ENCODE assay signal across 20 mouse cellular contexts in genomic region chr3:62715311-62715971, GRCm38 (mm10).
DNase-seq lines count a peak whose midpoint lies in the region; ATAC-seq and TF ChIP-seq lines count a peak whose summit lies in the region.
"Had no signal": no experiment of that assay in that cellular context is flagged by ENCODE, and none has a peak within 500 bp of the region (broad histone marks: within the 10 kb centered on the region; RNA-seq: fewer than 3 reads in every experiment).

No protein-coding gene starts in this region.

- no peak for ATAC-seq in midbrain, embryonic 14.5 days (ENCODE audit: low FRiP score, low TSS enrichment)
- no peak for ATAC-seq in midbrain, embryonic 11.5 days (ENCODE audit: low FRiP score)
- peak; percentile 44; the same call in 1 of the 2 replicates for ATAC-seq in midbrain, postnatal 0 days (ENCODE audit: low FRiP score)
- ATAC-seq in monocyte, adult 5-6 weeks (replicated peaks; ENCODE audit: insufficient number of reproducible peaks, low FRiP score, low TSS enrichment, poor library complexity, severe bottlenecking) = no peak
- ATAC-seq in stomach, postnatal 0 days (ENCODE audit: low FRiP score, low TSS enrichment) = no peak
- ATAC-seq: forebrain, embryonic 16.5 days had no signal

- no peak overlapping the region for H3K4me3 ChIP-seq in midbrain, embryonic 14.5 days (replicated peaks; ENCODE audit: low read depth, low read length)
- no peak overlapping the region for H3K4me3 ChIP-seq in midbrain, embryonic 11.5 days (ENCODE audit: low read depth, low read length)
- H3K4me3 ChIP-seq in midbrain, postnatal 0 days (ENCODE audit: low read depth, low read length) = no peak overlapping the region
- no peak overlapping the region for H3K4me3 ChIP-seq in stomach, postnatal 0 days (ENCODE audit: low read depth, low read length)
- H3K4me3 ChIP-seq: embryonic facial prominence, embryonic 13.5 days; forebrain, embryonic 12.5 days; heart, embryonic 10.5 days had no signal

- TF ChIP-seq EP300 in stomach, postnatal 0 days (optimal IDR thresholded peaks at IDR 0.05) = no peak

- TF ChIP-seq CTCF in brain, embryonic 14.5 days (IDR thresholded peaks at IDR 0.05; ENCODE audit: borderline replicate concordance, extremely low read depth, insufficient read depth, insufficient read length) = no peak
- TF ChIP-seq CTCF in midbrain, postnatal 0 days (IDR thresholded peaks at IDR 0.05) = no peak
- TF ChIP-seq CTCF in stomach, postnatal 0 days (IDR thresholded peaks at IDR 0.05; ENCODE audit: low read depth) = no peak

- no peaks in the 10 kb centered on the region for H3K36me3 ChIP-seq in midbrain, embryonic 14.5 days (ENCODE audit: control insufficient read depth, insufficient read depth, low read length)
- H3K36me3 ChIP-seq in midbrain, embryonic 11.5 days (ENCODE audit: control insufficient read depth, insufficient read depth, low read length) = no peaks in the 10 kb centered on the region
- H3K36me3 ChIP-seq in midbrain, postnatal 0 days (ENCODE audit: insufficient read depth, low read length) = no peaks in the 10 kb centered on the region
- no peaks in the 10 kb centered on the region for H3K36me3 ChIP-seq in stomach, postnatal 0 days (ENCODE audit: control insufficient read depth, insufficient read depth, low read length)
- H3K36me3 ChIP-seq: embryonic facial prominence, embryonic 13.5 days; forebrain, embryonic 12.5 days; heart, embryonic 10.5 days had no signal

- 60% methylated on average over 5 of the region's 5 CpGs for WGBS in midbrain, embryonic 14.5 days
- WGBS in midbrain, embryonic 11.5 days = 82% methylated on average over 5 of the region's 5 CpGs
- WGBS in midbrain, postnatal 0 days = 66% methylated on average over 5 of the region's 5 CpGs
- WGBS in stomach, postnatal 0 days = 68% methylated on average over 5 of the region's 5 CpGs

- H3K9me3 ChIP-seq in midbrain, embryonic 14.5 days (ENCODE audit: control insufficient read depth, low read length) = no peaks in the 10 kb centered on the region
- H3K9me3 ChIP-seq in midbrain, embryonic 11.5 days (ENCODE audit: control insufficient read depth, low read length) = no peaks in the 10 kb centered on the region
- no peaks in the 10 kb centered on the region for H3K9me3 ChIP-seq in midbrain, postnatal 0 days (ENCODE audit: low read length)
- no peaks in the 10 kb centered on the region for H3K9me3 ChIP-seq in stomach, postnatal 0 days (ENCODE audit: control insufficient read depth, low read length)
- H3K9me3 ChIP-seq: embryonic facial prominence, embryonic 13.5 days; forebrain, embryonic 12.5 days; heart, embryonic 10.5 days had no signal

- no peak overlapping the region for H3K27ac ChIP-seq in midbrain, embryonic 14.5 days (replicated peaks; ENCODE audit: low read depth, low read length)
- no peak overlapping the region for H3K27ac ChIP-seq in midbrain, embryonic 11.5 days (ENCODE audit: low read depth, low read length)
- H3K27ac ChIP-seq in midbrain, postnatal 0 days (ENCODE audit: low read depth, low read length) = no peak overlapping the region
- H3K27ac ChIP-seq in stomach, postnatal 0 days (replicated peaks) = no peak overlapping the region
- H3K27ac ChIP-seq: embryonic facial prominence, embryonic 13.5 days; forebrain, embryonic 12.5 days; heart, embryonic 10.5 days had no signal

- no peaks in the 10 kb centered on the region for H3K4me1 ChIP-seq in midbrain, embryonic 14.5 days (ENCODE audit: control insufficient read depth, insufficient read depth, low read length)
- H3K4me1 ChIP-seq in midbrain, embryonic 11.5 days (ENCODE audit: control insufficient read depth, insufficient read depth, low read length) = no peaks in the 10 kb centered on the region
- H3K4me1 ChIP-seq in midbrain, postnatal 0 days (ENCODE audit: insufficient read depth, low read length) = 0 out of 2 replicates have a peak, but pooled peaks cover 3% of the 10 kb centered on the region
- no peaks in the 10 kb centered on the region for H3K4me1 ChIP-seq in stomach, postnatal 0 days (replicated peaks; ENCODE audit: control insufficient read depth, insufficient read depth)
- H3K4me1 ChIP-seq: embryonic facial prominence, embryonic 13.5 days; forebrain, embryonic 12.5 days; heart, embryonic 10.5 days had no signal

- H3K4me2 ChIP-seq in midbrain, embryonic 14.5 days (ENCODE audit: low read length) = no peak overlapping the region
- no peak overlapping the region for H3K4me2 ChIP-seq in midbrain, embryonic 11.5 days
- no peak overlapping the region for H3K4me2 ChIP-seq in midbrain, postnatal 0 days (ENCODE audit: low read depth, low read length, poor library complexity, severe bottlenecking)
- no peak overlapping the region for H3K4me2 ChIP-seq in stomach, postnatal 0 days (replicated peaks; ENCODE audit: low read depth)
- H3K4me2 ChIP-seq: embryonic facial prominence, embryonic 13.5 days; forebrain, embryonic 12.5 days had no signal

- no peak overlapping the region for H3K9ac ChIP-seq in midbrain, embryonic 14.5 days (replicated peaks; ENCODE audit: low read length)
- no peak overlapping the region for H3K9ac ChIP-seq in midbrain, embryonic 11.5 days (ENCODE audit: low read length)
- no peak overlapping the region for H3K9ac ChIP-seq in midbrain, postnatal 0 days (replicated peaks; ENCODE audit: low read length, poor library complexity, severe bottlenecking)
- no peak overlapping the region for H3K9ac ChIP-seq in stomach, postnatal 0 days (ENCODE audit: low read length)
- H3K9ac ChIP-seq: embryonic facial prominence, embryonic 13.5 days; forebrain, embryonic 12.5 days had no signal

- peak; percentile 23 for DNase-seq in midbrain, embryonic 14.5 days
- DNase-seq in midbrain, embryonic 11.5 days (ENCODE audit: low spot score, missing footprints) = no peak
- DNase-seq in 3T3-L1 (ENCODE audit: low read depth, low spot score) = peak; percentile 22
- DNase-seq in brain, embryonic 14.5 days (ENCODE audit: low read depth) = peak; percentile 22
- DNase-seq in midbrain, postnatal 0 days (ENCODE audit: low spot score) = peak; percentile 8
- DNase-seq in stomach, postnatal 0 days (ENCODE audit: low spot score) = no peak
- DNase-seq: adrenal gland, adult 8-10 months; adrenal gland, postnatal 36 days; cerebellum, adult 11-12 months; cerebellum, adult 9-11 months; cerebellum, postnatal 36 days; gastrocnemius, postnatal 10 days; heart, adult 18-20 months; heart, postnatal 10 days; heart, postnatal 4 days had no signal

- no peaks in the 10 kb centered on the region for H3K27me3 ChIP-seq in midbrain, embryonic 14.5 days (ENCODE audit: control insufficient read depth, insufficient read depth, low read length)
- H3K27me3 ChIP-seq in midbrain, embryonic 11.5 days (ENCODE audit: control insufficient read depth, insufficient read depth, low read length) = no peaks in the 10 kb centered on the region
- no peaks in the 10 kb centered on the region for H3K27me3 ChIP-seq in midbrain, postnatal 0 days (ENCODE audit: insufficient read depth, low read length)
- no peaks in the 10 kb centered on the region for H3K27me3 ChIP-seq in stomach, postnatal 0 days (ENCODE audit: control insufficient read depth, insufficient read depth, low read length)
- H3K27me3 ChIP-seq: embryonic facial prominence, embryonic 13.5 days; forebrain, embryonic 12.5 days had no signal

- TF ChIP-seq POLR2A in brain, embryonic 14.5 days (IDR thresholded peaks at IDR 0.05; ENCODE audit: borderline replicate concordance, extremely low read depth, insufficient read depth, insufficient read length, poor library complexity, severe bottlenecking) = no peak

Comparison
In these comparisons a context has a peak if more than half of its experiments do, and no peak if none do; other contexts are left out.
1. DNase-seq: peak in midbrain, embryonic 14.5 days (single experiment), 3T3-L1 (single experiment), brain, embryonic 14.5 days (single experiment) and midbrain, postnatal 0 days (single experiment); none in midbrain, embryonic 11.5 days (single experiment) and stomach, postnatal 0 days (single experiment).